Mouse (Mus musculus) spleen, adult 12 weeks (tissue): ENCODE measurements around the gene Prdm12.

ENCODE experiments used
- DNase-seq: peaks from one replicate; pipeline ENCODE4 v3.0.0; 2022; ENCODE audit warnings: low spot score

The Prdm12 gene

GRCm38 (mm10) chr2:31639901-31640608 is at the start of gene Prdm12:
Prdm12 (plus strand) TSS chr2:31640037.
- no peak for DNase-seq

- no peak for DNase-seq
These were observed 47.9 kb upstream of the Prdm12 start for GRCm38 (mm10) chr2:31591799-31592484.

- DNase-seq: peak; percentile 4
These were observed 32.3 kb upstream of the Prdm12 start for GRCm38 (mm10) chr2:31607555-31607954.

GRCm38 (mm10) chr2:31609859-31610261 is 30.0 kb upstream of the Prdm12 start:
- peak; percentile 3 for DNase-seq

- no peak for DNase-seq
These were observed 28.9 kb upstream of the Prdm12 start for GRCm38 (mm10) chr2:31610922-31611321.

- DNase-seq: no peak
These were observed 28.4 kb upstream of the Prdm12 start for GRCm38 (mm10) chr2:31611400-31611799.

GRCm38 (mm10) chr2:31612627-31613026 is 27.2 kb upstream of the Prdm12 start:
- no peak for DNase-seq

GRCm38 (mm10) chr2:31613781-31614180 is 26.1 kb upstream of the Prdm12 start:
- DNase-seq: no peak

- DNase-seq: no peak
These were observed 21.2 kb upstream of the Prdm12 start for GRCm38 (mm10) chr2:31618484-31619161.

GRCm38 (mm10) chr2:31619208-31619607 is 20.6 kb upstream of the Prdm12 start:
- DNase-seq: no peak

GRCm38 (mm10) chr2:31633531-31633930 is 6.3 kb upstream of the Prdm12 start:
- no peak for DNase-seq

GRCm38 (mm10) chr2:31635281-31636137 is 4.3 kb upstream of the Prdm12 start:
- no peak for DNase-seq

GRCm38 (mm10) chr2:31636138-31636741 is 3.6 kb upstream of the Prdm12 start:
- no peak for DNase-seq

- no peak for DNase-seq
These were observed 3.1 kb upstream of the Prdm12 start for GRCm38 (mm10) chr2:31636742-31637141.

- no peak for DNase-seq
These were observed 2.5 kb upstream of the Prdm12 start for GRCm38 (mm10) chr2:31637311-31637710.

GRCm38 (mm10) chr2:31637807-31638206 is 2.0 kb upstream of the Prdm12 start:
- no peak for DNase-seq

- no peak for DNase-seq
These were observed 1.0 kb upstream of the Prdm12 start for GRCm38 (mm10) chr2:31638581-31639465.

GRCm38 (mm10) chr2:31639466-31639760 is 424 bp upstream of the Prdm12 start:
- no peak for DNase-seq

- DNase-seq: no peak
These were observed 1.0 kb downstream of the Prdm12 start for GRCm38 (mm10) chr2:31640609-31641507.

- no peak for DNase-seq
These were observed 1.6 kb downstream of the Prdm12 start for GRCm38 (mm10) chr2:31641508-31641830.
